Mouse (Mus musculus) heart, adult 2 months (tissue): Measurements from ENCODE around the gene Klk1b9. TPM values are rescaled to one million over a fixed set of nuclear protein-coding genes. Genes with fewer than 3 reads are reported as not detected.
"Not testable (repeated sequence)": the region's sequence is repeated elsewhere in the genome, so short reads cannot be mapped to it uniquely, and the experiment has no call there.

Experiments
- DNase-seq, 2 experiments: peaks; one replicate each; pipeline ENCODE4 v3.0.0; 2021
- H3K27ac ChIP-seq: fragments of 200-600 bp; 2 replicates; pipeline ENCODE4 v1.8.1; 2022
- H3K27me3 ChIP-seq: fragments of 200-500 bp; 2 replicates; pipeline ENCODE4 v1.6.1; 2012; ENCODE audit warnings: mild to moderate bottlenecking, low read length, inconsistent platforms, mixed read lengths; ENCODE audit not compliant: control insufficient read depth, insufficient read depth
- H3K36me3 ChIP-seq: fragments of 200-500 bp; 2 replicates; pipeline ENCODE4 v1.6.1; 2012; ENCODE audit warnings: low read length, inconsistent platforms; ENCODE audit not compliant: control insufficient read depth, insufficient read depth
- H3K4me1 ChIP-seq: fragments of 200-500 bp; 2 replicates; pipeline ENCODE4 v1.6.1; 2011; ENCODE audit warnings: low read length; ENCODE audit not compliant: control insufficient read depth, insufficient read depth
- H3K4me3 ChIP-seq: fragments of 200-600 bp; 2 replicates; pipeline ENCODE4 v1.8.1; 2022
- H3K79me2 ChIP-seq: fragments of 200-500 bp; replicated peaks from 2 replicates; pipeline ENCODE4 v1.6.1; 2012; ENCODE audit warnings: mild to moderate bottlenecking, inconsistent platforms, low read length, moderate library complexity, mixed read lengths; ENCODE audit not compliant: control insufficient read depth, insufficient read depth
- H3K9ac ChIP-seq: fragments of 200-500 bp; 2 replicates; pipeline ENCODE4 v1.6.1; 2012; ENCODE audit warnings: low read depth, mild to moderate bottlenecking, control low read depth, inconsistent platforms, low read length, mixed read lengths
- CTCF ChIP-seq: fragments of 200-600 bp; IDR thresholded peaks from 2 replicates; pipeline ENCODE4 v1.8.1; 2022; ENCODE audit warnings: antibody characterized with exemption, mild to moderate bottlenecking, moderate library complexity
- EP300 ChIP-seq: fragments of 200-500 bp; IDR thresholded peaks from 2 replicates; pipeline ENCODE4 v1.6.1; 2011; ENCODE audit warnings: low read depth, low read length, control low read depth; ENCODE audit not compliant: insufficient read depth
- POLR2A ChIP-seq: fragments of 200-500 bp; IDR thresholded peaks from 2 replicates; pipeline ENCODE4 v1.6.1; 2011; ENCODE audit warnings: mild to moderate bottlenecking, low read depth, low read length, control low read depth; ENCODE audit not compliant: insufficient read depth
- WGBS: fragments of 180-500 bp; shearing (Covaris S2); methylation state at CpG from one replicate; pipeline ENCODE4 v1.1.7; 2018; 5-methylcytosine and 5-hydroxymethylcytosine counted together
- intact Hi-C: fragments of 180-260 bp; cut with DNase I; formaldehyde crosslinking; loops from one replicate; pipeline ENCODE4 v1.15.1; 2025
- long read RNA-seq: library from polyadenylated mRNA; stranded (forward); transcript quantifications from one replicate; pipeline ENCODE4 v2.0.0, GENCODE M21; 2021
- polyA plus RNA-seq: library from polyadenylated mRNA; depleted of rRNA; stranded (reverse); fragments of >200 nt; gene quantifications from 2 replicates; pipeline ENCODE4 v1.2.3, GENCODE M21; 2012; rRNA removed
- total RNA-seq, 2 experiments: library from RNA; stranded (reverse); gene quantifications; 2 replicates each; pipeline ENCODE4 v1.2.3; 2021

The Klk1b9 gene
- total RNA-seq (not detected), polyA plus RNA-seq (not detected in 2 replicates)
- long read RNA-seq = 0 reads

- 58% methylated on average over 1 of the region's 1 CpGs for WGBS
- not testable (repeated sequence) for H3K27me3 ChIP-seq, DNase-seq
These were observed at the start of gene Klk1b9 for GRCm38 (mm10) chr7:43975761-43976160. TSS of gene Klk1b9 (plus strand) at chr7:43976061.

GRCm38 (mm10) chr7:43928521-43928920 is 47.3 kb upstream of the Klk1b9 start:
- H3K27me3 ChIP-seq = no peaks in the 10 kb centered on the region
- H3K79me2 ChIP-seq = no peaks in the 10 kb centered on the region
- H3K27ac ChIP-seq = no peak overlapping the region
- TF ChIP-seq CTCF = peak; percentile 33
- no peak for TF ChIP-seq EP300
- no peak overlapping the region for H3K9ac ChIP-seq
- no peaks in the 10 kb centered on the region for H3K4me1 ChIP-seq
- intact Hi-C loops = no loop called here
- H3K4me3 ChIP-seq = no peak overlapping the region
- 37% methylated on average over 4 of the region's 4 CpGs for WGBS
- H3K36me3 ChIP-seq = no peaks in the 10 kb centered on the region
- DNase-seq = no peak

More at GRCm38 (mm10) chr7:43975761-43976160, at the start of gene Klk1b9:
- H3K36me3 ChIP-seq, H3K9ac ChIP-seq, H3K27ac ChIP-seq, intact Hi-C loops, H3K4me1 ChIP-seq, H3K4me3 ChIP-seq, H3K79me2 ChIP-seq: not testable (repeated sequence)

- H3K36me3 ChIP-seq = no peaks in the 10 kb centered on the region
- intact Hi-C loops = no loop called here
- DNase-seq = no peak
- no peaks in the 10 kb centered on the region for H3K79me2 ChIP-seq
- H3K4me3 ChIP-seq = no peak overlapping the region
- TF ChIP-seq CTCF (no peak), POLR2A (no peak), EP300 (no peak)
- H3K27ac ChIP-seq = no peak overlapping the region
- WGBS = 49% methylated on average over 4 of the region's 4 CpGs
- no peaks in the 10 kb centered on the region for H3K27me3 ChIP-seq
- no peak overlapping the region for H3K9ac ChIP-seq
- no peaks in the 10 kb centered on the region for H3K4me1 ChIP-seq
These were observed 43.5 kb upstream of the Klk1b9 start for GRCm38 (mm10) chr7:43932337-43932736.

- intact Hi-C loops = no loop called here
These were observed 42.4 kb upstream of the Klk1b9 start, which contains the start of gene Klk15 for GRCm38 (mm10) chr7:43933440-43933839. TSS of gene Klk15 (plus strand) at chr7:43933740.

GRCm38 (mm10) chr7:43934747-43935146 is 41.1 kb upstream of the Klk1b9 start:
- Histone ChIP-seq H3K9ac (no peak overlapping the region), H3K79me2 (no peaks in the 10 kb centered on the region), H3K27me3 (no peaks in the 10 kb centered on the region), H3K36me3 (no peaks in the 10 kb centered on the region), H3K4me1 (no peaks in the 10 kb centered on the region), H3K4me3 (no peak overlapping the region), H3K27ac (no peak overlapping the region)
- 52% methylated on average over 3 of the region's 3 CpGs for WGBS
- DNase-seq = no peak
- intact Hi-C loops = no loop called here
- no peak for TF ChIP-seq EP300
- no peak for TF ChIP-seq POLR2A
- TF ChIP-seq CTCF = no peak

More at GRCm38 (mm10) chr7:43933440-43933839, 42.4 kb upstream of the Klk1b9 start, which contains the start of gene Klk15:
- H3K27ac ChIP-seq = no peak within 1 kb of the TSS
- no peaks in the 10 kb centered on the region for H3K79me2 ChIP-seq
- no peaks in the 10 kb centered on the region for H3K36me3 ChIP-seq
- WGBS = 80% methylated on average over 3 of the region's 3 CpGs
- no peak for TF ChIP-seq EP300
- TF ChIP-seq CTCF = no peak
- no peak for TF ChIP-seq POLR2A
- H3K27me3 ChIP-seq = no peaks in the 10 kb centered on the region
- H3K9ac ChIP-seq = no peak within 1 kb of the TSS
- H3K4me3 ChIP-seq = no peak within 1 kb of the TSS
- DNase-seq = no peak
- H3K4me1 ChIP-seq = no peaks in the 10 kb centered on the region

GRCm38 (mm10) chr7:43936551-43936950 is 39.3 kb upstream of the Klk1b9 start:
- H3K79me2 ChIP-seq = no peaks in the 10 kb centered on the region
- intact Hi-C loops = no loop called here
- no peak overlapping the region for H3K27ac ChIP-seq
- no peak overlapping the region for H3K9ac ChIP-seq
- TF ChIP-seq EP300 = no peak
- no peak for TF ChIP-seq POLR2A
- TF ChIP-seq CTCF = no peak
- no peak overlapping the region for H3K4me3 ChIP-seq
- 76% methylated on average over 14 of the region's 14 CpGs for WGBS
- no peaks in the 10 kb centered on the region for H3K36me3 ChIP-seq
- H3K27me3 ChIP-seq = no peaks in the 10 kb centered on the region
- no peaks in the 10 kb centered on the region for H3K4me1 ChIP-seq
- no peak for DNase-seq

- 58% methylated on average over 3 of the region's 3 CpGs for WGBS
- DNase-seq, H3K27ac ChIP-seq, H3K9ac ChIP-seq, H3K27me3 ChIP-seq, H3K79me2 ChIP-seq, H3K36me3 ChIP-seq, intact Hi-C loops, H3K4me3 ChIP-seq, H3K4me1 ChIP-seq: not testable (repeated sequence)
These were observed 33.6 kb upstream of the Klk1b9 start for GRCm38 (mm10) chr7:43942293-43942692.
